Mouse (Mus musculus): Measurements from ENCODE around the gene 4933407L21Rik. TPM values are rescaled to one million over a fixed set of nuclear protein-coding genes. Genes with fewer than 3 reads are reported as not detected.

The 4933407L21Rik gene
- total RNA-seq, 2 experiments from 2014 or later, result not detected

DNA sequence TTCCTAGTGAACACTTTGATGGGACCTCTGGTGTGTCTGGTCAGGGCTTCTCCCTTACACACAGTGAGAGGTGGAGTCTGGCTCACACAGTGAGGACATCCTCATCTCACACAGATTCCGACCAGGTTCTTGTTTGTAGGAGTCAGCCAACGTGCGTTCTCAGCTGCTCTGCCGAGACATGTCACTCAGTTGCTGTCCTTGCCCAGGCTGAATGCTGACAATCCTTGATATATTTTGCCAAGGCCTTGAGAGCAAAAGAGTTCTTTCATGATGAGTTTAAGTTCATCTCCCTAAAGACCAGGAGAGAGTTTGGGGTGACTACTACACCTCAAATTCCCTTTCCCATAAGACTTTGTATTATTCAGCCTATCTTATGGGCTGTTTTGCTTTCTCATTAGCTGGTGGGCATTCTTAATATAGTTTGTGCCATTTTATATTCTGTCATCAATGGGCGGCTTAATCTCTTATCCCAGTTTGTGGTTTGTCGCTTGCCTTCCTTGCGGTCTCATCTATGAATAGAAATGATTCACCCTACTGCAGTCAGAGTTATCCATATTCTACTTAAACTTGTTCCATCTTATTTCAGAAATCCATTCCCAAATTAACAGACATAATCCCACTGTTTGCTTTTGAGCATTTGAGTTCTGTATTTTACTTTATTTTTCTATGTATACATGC lies 15.1 kb upstream of the 4933407L21Rik start:
- no peak for DNase-seq (ENCODE audit: low spot score)
- intact Hi-C loops (cut with DNase I), result no loop called here

DNA sequence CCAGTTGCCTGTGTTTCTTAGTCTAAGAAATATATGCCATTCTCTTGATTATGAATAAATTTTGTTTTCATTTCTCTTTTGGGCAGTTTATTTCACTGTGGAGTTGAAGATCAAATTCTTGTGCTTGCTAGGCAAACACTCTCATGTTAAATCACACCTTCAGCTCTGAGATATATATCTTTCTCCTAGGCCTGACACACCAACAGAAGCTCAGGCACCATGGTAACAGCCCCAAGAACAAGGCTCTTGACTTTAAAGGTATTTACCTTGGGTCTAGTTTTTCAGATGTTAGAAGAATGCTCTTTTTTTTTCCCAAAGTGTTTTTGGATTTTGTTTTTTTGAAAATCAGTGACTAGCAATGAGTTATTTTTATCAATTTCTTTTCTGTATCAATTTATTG lies 12.4 kb upstream of the 4933407L21Rik start:
- intact Hi-C loops (cut with DNase I), result no loop called here
- DNase-seq (ENCODE audit: low spot score), result no peak

DNA sequence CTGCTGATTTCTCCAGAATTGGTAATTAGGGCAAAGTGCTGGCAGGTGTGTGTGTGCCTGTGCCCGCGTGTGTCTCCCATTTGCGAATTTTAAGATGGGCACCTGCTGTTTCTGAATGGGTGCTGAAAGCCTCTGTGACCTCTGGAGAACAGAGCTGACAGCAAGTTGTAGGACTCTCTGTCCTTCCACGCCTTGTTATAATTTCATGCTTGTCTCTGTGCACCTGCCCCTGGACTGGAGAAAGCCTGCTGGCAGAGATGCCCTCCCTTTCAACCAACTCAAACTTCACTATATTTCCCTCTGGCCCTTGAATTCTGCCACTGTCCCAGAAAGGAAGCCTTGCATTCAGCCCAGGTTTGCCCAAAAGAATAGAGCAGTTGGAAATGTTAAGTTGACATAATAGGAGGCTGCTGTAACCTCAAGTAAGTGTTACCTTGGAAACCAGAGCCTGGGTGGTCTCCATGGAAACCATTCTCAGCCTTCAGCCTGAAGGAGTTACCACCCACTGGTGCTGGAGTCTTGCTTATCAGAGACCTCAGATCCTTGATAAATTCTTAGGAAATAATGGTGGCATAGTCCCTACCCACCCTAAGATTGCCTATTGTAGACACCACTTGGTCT lies 11.3 kb upstream of the 4933407L21Rik start:
- DNase-seq (ENCODE audit: low spot score), result no peak
- intact Hi-C loops (cut with DNase I), result no loop called here

DNA sequence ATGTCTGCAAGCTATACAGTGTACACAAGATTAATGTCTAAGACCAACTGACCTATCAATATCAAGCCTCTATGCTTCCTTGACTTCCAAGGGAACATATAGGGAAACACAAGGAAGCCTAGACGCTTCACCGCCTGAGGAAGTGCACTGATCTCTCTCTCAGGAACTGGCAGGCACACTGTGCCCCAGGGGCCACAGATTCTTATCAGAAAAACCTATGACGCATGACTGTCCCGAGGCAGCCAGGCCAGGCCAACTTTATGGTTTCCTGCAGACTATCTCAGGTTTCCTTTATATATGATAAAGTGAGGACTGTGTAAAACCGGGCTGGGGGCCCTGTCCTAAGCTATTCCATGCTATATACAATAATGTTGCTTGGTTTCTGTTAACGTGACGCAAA lies 8.7 kb upstream of the 4933407L21Rik start:
- no peak for DNase-seq (ENCODE audit: low spot score)
- intact Hi-C loops (cut with DNase I), result no loop called here

DNA sequence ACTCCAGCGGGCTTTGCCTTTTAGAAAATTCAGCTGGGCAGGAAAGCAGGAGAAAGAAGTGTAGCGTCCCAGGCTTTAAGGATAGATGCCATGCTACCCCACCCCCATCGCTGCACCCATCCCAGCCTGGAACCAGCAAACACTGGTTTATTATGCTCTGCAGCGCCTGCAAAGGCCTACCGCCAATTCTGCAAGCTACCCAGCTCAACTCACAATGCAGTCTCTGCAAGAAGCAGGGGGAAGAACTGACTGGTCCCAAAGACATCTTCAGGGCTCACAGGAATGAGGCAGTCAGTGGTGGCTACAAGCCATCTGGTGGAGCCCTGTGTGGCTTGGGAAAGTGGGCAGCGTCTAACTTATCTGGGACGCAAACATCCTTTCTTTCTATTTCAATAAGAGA lies 6.6 kb upstream of the 4933407L21Rik start:
- intact Hi-C loops (cut with DNase I), result no loop called here
- DNase-seq (ENCODE audit: low spot score), result no peak

DNA sequence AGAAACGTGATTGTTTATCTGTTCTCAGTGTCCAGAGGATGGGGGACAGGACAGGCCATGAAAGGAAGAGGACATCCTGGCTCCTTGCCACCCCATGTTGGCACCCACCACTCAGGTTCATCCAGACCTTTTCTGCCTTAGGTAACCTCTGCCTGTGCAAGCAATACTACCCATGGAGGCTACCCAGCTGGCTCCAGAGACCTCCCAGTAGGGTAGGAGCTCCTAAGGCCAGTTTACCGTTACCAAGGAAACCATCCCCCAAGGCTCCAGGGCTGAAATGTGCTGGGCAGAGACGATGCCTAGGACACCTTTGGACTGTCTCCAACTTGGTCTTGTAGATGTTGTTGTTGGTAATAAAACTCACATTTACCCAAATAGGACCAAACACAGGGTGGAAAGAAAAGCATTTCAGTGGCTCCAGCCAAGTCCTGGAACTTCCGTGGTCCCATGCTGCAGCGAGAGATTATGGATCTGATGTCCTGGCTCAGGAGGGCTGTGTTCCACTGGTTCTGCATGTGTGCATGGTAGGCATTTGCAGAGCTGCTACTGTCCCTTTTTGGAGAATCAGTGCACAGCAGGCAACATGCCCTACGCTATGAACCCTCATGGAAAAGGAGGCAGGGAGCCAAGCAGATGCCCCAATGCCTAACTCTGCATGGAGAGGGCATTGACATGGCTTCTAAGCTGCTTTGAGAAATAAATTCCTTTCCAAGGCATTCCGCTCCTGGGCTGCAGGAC lies 6.0 kb upstream of the 4933407L21Rik start:
- no peak for DNase-seq (ENCODE audit: low spot score)
- intact Hi-C loops (cut with DNase I), result no loop called here

DNA sequence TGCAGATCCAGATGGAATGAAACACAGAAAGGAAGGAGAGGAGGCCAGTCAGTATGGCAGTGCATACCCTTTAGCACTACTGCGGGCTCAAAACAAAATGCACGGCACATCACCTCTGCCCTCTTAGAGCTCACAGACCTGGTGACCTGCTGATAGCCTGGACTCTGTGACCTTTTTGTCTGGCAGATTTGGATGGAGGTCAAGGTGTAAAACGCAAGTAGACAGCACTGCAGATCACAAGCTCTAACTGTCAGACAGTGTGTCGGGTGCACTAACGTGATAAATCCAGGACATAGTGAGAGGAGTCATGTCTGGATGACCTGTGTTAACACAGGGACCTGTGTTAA lies 5.4 kb upstream of the 4933407L21Rik start:
- intact Hi-C loops (cut with DNase I), result no loop called here
- DNase-seq (ENCODE audit: low spot score), result no peak

DNA sequence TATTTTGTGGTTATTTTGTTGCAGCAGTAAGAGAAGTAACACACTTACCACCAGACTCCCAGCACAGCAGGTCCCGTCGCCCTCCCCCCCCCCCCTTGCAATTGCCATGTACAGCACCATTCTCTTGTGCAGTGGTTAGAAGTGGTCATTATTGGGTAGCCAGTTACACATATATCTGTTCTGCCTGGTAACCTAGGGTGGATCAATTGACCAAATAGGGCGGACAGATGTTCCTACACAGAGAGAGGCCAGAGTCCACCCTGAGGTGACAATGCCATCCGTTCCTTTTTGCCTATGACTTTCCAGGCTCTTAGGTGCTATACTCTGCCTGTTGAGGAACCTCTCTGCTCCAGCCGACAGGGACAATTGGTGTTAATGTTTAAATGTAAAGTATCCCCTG lies 3.1 kb upstream of the 4933407L21Rik start:
- intact Hi-C loops (cut with DNase I), result no loop called here
- DNase-seq (ENCODE audit: low spot score), result no peak

DNA sequence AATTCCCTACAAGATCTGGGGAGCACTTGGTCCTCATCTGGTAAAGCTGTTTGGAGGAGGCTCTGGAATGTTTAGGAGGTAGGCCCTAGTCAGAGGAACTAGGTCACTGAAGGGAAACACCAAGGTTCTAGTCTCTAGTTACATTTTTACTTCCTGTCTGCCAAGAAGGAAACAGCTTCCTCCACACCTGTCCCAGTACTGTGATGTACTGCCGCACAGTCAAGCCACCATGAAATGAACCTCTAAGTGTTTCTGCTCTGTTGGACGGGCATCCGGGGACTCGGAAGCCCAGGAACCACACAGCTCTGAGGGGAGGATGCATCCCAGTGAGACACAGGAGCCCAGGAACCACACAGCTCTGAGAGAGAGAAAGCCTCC lies 394 bp downstream of the 4933407L21Rik start:
- intact Hi-C loops (cut with DNase I), result no loop called here
- DNase-seq (ENCODE audit: low spot score), result no peak

DNA sequence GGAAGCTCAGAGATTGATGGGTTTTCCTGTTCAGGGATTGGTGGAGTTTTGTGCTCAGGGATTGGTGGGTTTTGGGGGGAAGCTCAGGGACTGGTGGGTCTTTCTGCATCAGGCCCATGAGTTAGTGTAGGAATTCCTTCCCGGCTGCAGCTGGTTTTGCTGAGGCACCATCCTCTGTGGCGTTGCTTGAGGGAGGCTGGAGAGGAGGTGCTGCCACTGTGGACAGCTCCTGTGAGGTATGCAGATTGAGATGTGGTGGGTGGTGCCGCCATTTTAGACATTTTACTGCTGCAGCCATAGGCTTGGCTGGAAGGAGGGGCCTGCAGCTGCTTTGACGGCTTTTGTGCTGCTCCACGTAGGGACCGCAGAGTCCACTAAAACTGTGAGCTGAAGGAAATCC lies 1.1 kb downstream of the 4933407L21Rik start:
- intact Hi-C loops (cut with DNase I), result no loop called here
- DNase-seq (ENCODE audit: low spot score), result no peak

DNA sequence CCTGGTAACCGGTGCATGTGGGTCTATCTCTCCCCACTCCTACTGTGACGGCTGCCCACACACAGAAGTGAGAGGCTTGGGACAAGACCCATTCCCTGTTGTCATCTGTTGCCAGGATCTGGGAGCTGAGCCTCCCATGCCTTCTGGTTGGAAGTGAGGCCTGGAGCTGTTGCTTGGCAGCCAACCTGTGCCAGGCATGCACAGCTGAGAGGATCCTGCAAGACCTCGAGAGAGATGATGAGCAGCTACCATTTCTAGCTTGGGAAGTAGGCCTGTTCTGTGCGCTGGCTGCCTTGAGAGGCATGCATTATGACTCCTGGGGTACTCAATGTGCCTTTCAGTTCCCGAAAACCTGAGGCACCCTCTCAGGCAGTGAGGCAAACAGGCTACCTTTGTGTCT lies 2.9 kb downstream of the 4933407L21Rik start:
- DNase-seq (ENCODE audit: low spot score), result no peak
- intact Hi-C loops (cut with DNase I), result loop anchor here (5.0 kb wide), 1 partner anchor 34 kb away; no protein-coding TSS in a partner anchor

DNA sequence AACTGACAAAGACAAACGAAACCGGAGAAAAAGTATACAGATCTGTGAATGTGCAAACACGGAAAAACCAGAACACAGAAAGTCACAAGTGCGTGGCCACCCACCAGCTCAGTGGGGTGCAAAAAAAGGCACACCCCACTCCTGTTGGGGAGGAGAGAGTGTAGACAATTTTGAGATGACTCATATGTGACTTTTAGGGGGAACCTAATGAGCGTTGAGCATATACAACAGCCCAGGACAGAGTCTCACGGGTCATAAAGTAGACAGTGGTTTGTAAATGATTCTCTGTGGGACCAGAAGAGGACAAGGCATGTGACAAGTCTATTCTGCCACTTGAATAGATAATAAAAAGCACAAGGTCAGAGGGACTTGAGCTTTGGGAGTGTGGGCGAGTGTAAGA lies 4.9 kb downstream of the 4933407L21Rik start:
- no peak for DNase-seq (ENCODE audit: low spot score)
- intact Hi-C loops (cut with DNase I), result loop anchor here (5.0 kb wide), 1 partner anchor 36 kb away; no protein-coding TSS in a partner anchor

DNA sequence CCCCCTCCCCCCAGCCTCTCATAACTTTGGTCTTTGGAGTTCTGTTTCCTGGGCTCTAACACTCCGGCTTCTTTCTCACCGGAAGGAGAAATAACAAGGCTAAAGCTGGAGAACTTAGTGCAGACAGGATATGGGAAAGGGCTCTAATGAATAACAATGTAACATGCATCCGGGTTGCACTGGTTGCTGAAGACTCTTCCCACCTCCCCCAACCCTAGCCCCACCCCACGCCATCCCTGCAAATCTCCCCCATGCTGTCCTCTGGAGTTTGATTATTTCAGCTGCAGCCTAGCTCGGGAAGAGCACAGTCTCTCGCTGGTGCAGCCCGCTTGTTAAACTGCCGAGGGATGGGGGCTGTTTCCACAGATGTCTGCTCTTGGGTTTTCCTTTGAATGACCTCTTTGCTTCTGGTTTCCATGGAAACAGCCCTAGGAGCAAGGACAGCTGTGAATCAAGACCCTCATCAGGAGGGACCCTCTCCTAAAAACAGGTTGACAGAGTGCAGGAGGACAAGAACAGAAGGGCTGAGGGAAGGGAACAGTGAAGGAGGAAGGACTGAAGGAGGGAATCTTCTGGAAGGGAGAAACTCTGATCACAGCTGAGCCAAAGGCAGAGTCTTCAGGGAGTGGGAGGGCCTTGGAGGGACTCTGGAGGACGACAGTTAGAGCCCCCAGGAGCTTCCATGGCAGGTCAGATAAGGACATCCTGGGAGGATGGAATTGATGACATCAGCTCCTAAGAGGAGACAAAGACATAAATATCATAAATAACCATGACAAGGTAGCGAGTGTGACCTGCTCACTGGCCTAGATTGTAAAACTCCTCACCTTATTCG lies 5.6 kb downstream of the 4933407L21Rik start:
- intact Hi-C loops (cut with DNase I), result loop anchor here (2.0 to 5.0 kb wide), 2 partner anchors 37 to 79 kb away; no protein-coding TSS in a partner anchor
- no peak for DNase-seq (ENCODE audit: low spot score)

DNA sequence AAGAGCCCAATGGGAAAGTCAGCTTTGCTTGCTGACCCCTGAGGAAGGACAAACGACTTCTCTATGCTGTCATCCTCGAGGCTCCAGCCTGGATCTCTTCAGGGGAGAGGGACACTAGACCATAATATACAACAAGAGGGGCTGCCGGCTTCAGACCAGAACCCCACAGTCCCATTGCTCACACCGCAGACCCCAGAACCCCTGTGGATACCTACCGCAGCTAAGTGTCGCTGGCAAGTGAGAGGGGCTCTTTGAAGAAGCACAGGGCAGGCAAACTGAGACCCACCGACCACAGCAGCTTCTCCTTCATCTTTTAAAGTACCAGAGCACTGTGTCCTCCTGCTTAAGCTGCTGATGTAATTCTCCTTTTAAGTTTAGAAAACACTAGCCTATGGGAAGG lies 6.3 kb downstream of the 4933407L21Rik start:
- intact Hi-C loops (cut with DNase I), result loop anchor here (2.0 to 5.0 kb wide), 2 partner anchors 37 to 80 kb away; no protein-coding TSS in a partner anchor
- no peak for DNase-seq (ENCODE audit: low spot score)

DNA sequence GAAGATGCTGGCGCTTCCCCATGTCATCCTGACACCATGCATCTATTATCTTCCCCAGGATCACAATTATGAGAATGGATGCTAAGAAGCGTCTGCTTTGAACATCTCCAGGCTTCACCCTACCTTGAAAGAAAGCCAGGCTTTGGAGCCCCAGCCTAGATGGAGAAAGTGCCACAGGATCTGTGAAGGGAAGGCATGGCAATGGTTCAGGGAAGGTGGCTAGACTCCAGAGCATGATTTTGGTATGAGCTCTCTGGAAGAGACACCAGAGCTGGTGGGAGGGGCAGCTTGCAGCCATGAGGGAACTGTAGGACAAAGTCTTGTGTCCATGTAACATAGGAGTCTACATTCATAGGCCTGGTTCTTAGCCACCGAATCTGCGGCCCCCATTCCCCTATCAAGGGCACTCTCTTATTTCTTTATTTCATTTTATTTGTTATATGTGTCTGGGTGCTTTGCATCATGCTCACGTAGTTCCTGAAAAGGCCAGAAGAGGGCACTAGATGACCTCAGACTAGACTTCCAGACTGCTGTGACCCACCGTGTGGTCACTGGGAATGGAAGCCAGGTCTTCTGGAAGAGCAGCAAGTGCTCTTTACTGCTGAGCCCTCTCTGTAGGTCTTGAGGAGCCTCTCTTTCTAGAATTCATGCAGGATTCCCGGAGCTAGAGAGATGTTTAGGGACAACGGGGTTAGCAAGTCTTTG lies 7.0 kb downstream of the 4933407L21Rik start:
- intact Hi-C loops (cut with DNase I), result loop anchor here (1.0 to 2.0 kb wide), 2 partner anchors 73 to 80 kb away; no protein-coding TSS in a partner anchor
- DNase-seq (ENCODE audit: low spot score), result no peak

DNA sequence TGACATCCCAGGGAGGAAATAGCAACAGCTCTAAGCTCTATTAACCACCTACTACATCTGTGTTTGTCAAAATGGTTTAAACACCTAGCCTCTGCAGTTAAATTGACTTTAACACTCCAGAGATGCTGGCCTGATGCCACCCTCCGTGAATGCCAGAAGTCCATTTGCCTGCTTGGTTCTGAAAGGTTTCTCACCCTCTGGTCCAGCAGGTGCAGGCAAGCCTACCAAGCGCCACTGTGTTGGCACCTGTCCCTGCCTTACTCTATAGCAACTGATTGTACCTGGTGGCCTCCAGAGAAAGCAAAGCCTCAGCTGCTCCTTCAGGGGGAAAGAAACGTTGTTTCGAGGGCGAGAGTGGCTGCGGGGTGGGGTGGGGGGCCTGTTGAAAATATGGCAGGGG lies 8.0 kb downstream of the 4933407L21Rik start:
- no peak for DNase-seq (ENCODE audit: low spot score)
- intact Hi-C loops (cut with DNase I), result no loop called here

DNA sequence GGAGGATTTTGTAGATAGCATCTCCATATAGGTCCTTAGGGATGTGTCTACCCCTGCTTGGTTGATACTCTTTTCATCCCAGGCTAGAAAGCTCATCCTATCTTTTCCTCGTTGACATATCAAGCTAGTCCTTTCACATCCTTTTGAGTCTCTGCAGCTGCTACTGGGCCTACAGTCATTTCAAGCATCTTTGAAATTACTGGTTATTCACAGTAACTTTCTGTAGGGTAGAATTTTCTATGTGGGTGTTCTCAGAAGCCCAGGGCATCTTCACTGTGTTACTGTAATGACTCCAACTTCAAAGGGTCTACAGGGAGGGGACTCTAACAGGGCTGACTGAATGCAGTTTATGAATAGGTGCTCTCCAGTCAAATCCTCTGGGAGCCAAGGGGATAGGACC lies 9.0 kb downstream of the 4933407L21Rik start:
- intact Hi-C loops (cut with DNase I), result no loop called here
- no peak for DNase-seq (ENCODE audit: low spot score)

DNA sequence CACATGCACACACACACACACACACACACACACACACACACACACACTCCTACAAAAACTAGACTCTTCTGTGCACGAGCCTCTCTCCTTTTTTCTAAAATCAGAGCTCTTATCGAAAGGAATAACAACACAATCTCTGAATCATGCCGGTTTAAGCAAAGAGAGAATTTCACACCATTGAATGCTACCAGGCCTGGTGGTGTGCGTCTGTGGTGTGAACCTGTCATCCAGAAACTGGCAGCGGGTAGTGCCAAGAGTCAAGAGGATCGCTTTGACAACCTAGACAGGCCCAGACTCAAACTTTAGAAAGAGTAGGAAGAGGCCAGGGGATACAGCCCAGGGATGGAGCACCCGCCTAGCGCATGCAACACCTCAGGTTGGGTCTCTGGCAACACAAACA lies 14.0 kb downstream of the 4933407L21Rik start:
- intact Hi-C loops (cut with DNase I), result no loop called here
- no peak for DNase-seq (ENCODE audit: low spot score)

DNA sequence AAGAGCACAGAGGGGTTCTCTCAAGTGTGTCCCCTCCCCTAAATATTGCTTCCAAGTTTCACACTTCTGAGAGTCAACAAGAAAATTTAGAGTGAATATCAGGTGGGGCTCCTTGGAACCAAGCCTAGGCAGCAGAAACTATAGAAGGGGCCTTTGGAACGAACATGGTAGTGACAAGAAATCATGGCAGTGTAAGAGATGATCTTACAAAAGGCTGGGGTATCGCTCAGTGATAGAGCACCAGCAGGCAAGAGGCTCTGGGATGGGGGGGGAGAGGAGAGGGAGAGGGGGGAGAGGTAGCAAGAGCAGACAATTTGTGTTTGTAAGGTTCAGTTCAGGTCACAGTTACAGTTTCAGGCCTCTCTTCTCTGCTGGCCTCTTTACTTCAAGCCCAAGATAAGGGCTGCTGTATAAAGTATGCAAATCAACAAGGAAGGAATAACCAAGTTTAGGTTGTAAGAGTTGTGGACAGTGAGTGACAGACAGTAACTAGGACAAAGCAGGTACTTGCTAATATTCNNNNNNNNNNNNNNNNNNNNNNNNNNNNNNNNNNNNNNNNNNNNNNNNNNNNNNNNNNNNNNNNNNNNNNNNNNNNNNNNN lies 20.9 kb downstream of the 4933407L21Rik start:
- intact Hi-C loops (cut with DNase I), result no loop called here
- DNase-seq (ENCODE audit: low spot score), result no peak

Measured in heart, postnatal 25 days (tissue).